Mouse (Mus musculus): ENCODE results near the gene Polr1a.

DNA sequence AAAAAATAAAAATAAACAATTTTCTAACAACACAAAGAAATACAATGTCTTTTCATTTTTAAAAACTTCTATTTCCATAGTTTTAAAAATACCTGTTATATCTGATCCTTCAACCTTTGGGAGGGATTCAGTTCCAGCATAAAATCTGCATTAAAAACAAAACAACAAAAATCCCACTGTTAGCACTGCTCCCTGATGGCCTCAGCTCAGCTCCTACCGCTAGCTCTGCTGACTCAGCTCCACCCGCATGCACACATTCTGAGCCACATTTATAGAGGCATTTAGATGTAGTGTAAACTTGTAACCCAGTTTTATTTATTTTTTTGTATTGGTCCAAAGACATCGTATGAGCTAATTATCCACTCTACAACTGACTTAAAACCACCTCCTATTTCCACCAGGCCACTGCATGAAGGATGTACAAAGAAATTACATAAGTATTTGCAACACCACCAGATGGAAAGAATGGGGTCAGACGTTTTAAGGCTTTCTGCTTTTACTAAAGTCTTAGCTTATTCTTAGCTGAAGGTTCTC lies 1.1 kb upstream of the Polr1a start:
- TF ChIP-seq CTCF (IDR thresholded peaks at IDR 0.05; ENCODE audit: extremely low read depth, insufficient read depth, low read length) (no peak), POLR2A (IDR thresholded peaks at IDR 0.05; ENCODE audit: extremely low read depth, insufficient read depth, low read length) (no peak)

All from cortical plate, adult 2 months (tissue).